ENCODE assay signal across 8 mouse cellular contexts in the genomic region with DNA sequence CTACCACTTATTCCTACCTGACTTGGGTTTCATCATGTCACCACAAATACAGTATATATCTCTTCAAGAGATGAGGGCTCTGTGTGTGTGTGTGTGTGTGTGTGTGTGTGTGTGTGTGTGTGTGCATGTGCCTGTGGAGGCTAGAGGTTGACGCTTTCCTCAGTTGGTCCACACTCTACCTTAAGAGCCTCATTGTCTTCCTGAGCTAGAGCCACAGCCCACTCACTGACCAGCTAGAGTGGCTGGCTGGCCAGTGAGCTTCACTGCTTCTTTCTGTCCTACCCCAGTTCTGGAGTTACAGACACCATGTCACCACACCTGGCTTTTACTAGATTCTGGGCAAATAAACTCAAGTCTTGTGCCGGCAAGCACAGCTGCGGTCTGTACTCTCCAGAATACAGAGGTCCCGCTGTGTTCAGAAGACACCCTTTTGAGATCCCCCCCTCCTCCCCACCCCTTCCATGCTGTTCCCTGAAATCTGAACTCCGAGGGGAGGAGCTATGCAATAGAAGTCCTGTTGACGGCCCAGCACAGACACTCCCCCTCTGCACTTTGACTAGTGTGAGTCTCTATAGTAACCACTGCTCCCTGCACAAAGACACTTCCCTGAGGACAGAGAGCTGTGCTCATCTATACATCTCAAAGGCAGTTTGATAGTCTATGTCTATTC. TPM values are rescaled to one million over a fixed set of nuclear protein-coding genes. Genes with fewer than 3 reads are reported as not detected.
DNase-seq lines count a peak whose midpoint lies in the region; ATAC-seq and TF ChIP-seq lines count a peak whose summit lies in the region.

No protein-coding gene starts in this region.

- H3K4me1 ChIP-seq in kidney, adult 2 months (ENCODE audit: control insufficient read depth, insufficient read depth, low read length), result no peaks in the 10 kb centered on the region
- H3K4me1 ChIP-seq in lung, postnatal 0 days (ENCODE audit: insufficient read depth, low read depth, low read length), result no peaks in the 10 kb centered on the region

- no peaks in the 10 kb centered on the region for H3K9me3 ChIP-seq in lung, postnatal 0 days (ENCODE audit: low read length)

- no peaks in the 10 kb centered on the region for H3K27me3 ChIP-seq in kidney, adult 2 months (replicated peaks; ENCODE audit: control insufficient read depth, insufficient read depth, low read length)
- H3K27me3 ChIP-seq in lung, postnatal 0 days (replicated peaks; ENCODE audit: insufficient read depth, low read length), result no peaks in the 10 kb centered on the region

- H3K27ac ChIP-seq in kidney, adult 2 months (ENCODE audit: insufficient read depth, low read depth, low read length), result no peak overlapping the region
- no peak overlapping the region for H3K27ac ChIP-seq in lung, postnatal 0 days (ENCODE audit: low read length)

- TF ChIP-seq CTCF in kidney, adult 2 months (conservative IDR thresholded peaks at IDR 0.05; ENCODE audit: insufficient read depth, insufficient read length, low read depth, low read length), result no peak
- no peak for TF ChIP-seq CTCF in lung, postnatal 0 days (IDR thresholded peaks at IDR 0.05)

- H3K4me2 ChIP-seq in lung, postnatal 0 days (replicated peaks; ENCODE audit: low read depth, low read length), result peak overlapping the region; percentile 41

- TF ChIP-seq POLR2A in kidney, adult 2 months (IDR thresholded peaks at IDR 0.05; ENCODE audit: low read depth, low read length), result no peak

- ATAC-seq in lung, postnatal 0 days, result peak; percentile 93

- no peak overlapping the region for H3K9ac ChIP-seq in lung, postnatal 0 days (replicated peaks; ENCODE audit: low read depth)

- peak; percentile 19 for DNase-seq in ovary, postnatal 36 days (ENCODE audit: low spot score)
- DNase-seq in ovary, postnatal 14 days (ENCODE audit: low spot score), result no peak
- peak; percentile 33 for DNase-seq in heart, adult 8-10 months (ENCODE audit: low spot score)
- peak; percentile 53 for DNase-seq in kidney, adult 2 months
- DNase-seq in lung, postnatal 0 days (ENCODE audit: low spot score), result peak; percentile 87
- peak; percentile 60 for DNase-seq in yolk sac, embryonic 10.5 days (ENCODE audit: low spot score)
- no peak for DNase-seq in layer of hippocampus, adult 9-10 months (ENCODE audit: low spot score)
- DNase-seq in layer of hippocampus, adult 8-10 months (ENCODE audit: low spot score in 2 of 2), result no peak

- no peaks in the 10 kb centered on the region for H3K36me3 ChIP-seq in kidney, adult 2 months (ENCODE audit: control insufficient read depth, insufficient read depth, low read length)
- no peaks in the 10 kb centered on the region for H3K36me3 ChIP-seq in lung, postnatal 0 days (ENCODE audit: insufficient read depth, low read length)

- WGBS in kidney, adult 2 months, result 13% methylated on average over 6 of the region's 6 CpGs
- WGBS in lung, postnatal 0 days, result 9% methylated on average over 6 of the region's 6 CpGs

- TF ChIP-seq EP300 in lung, postnatal 0 days (IDR thresholded peaks at IDR 0.05), result no peak

- H3K4me3 ChIP-seq in kidney, adult 2 months (ENCODE audit: insufficient read depth, low read depth, low read length), result no peak overlapping the region
- no peak overlapping the region for H3K4me3 ChIP-seq in lung, postnatal 0 days (ENCODE audit: low read depth, low read length)

RNA-seq across cellular contexts. Expression of gene Fam98b, which starts 39.0 kb away (rescaled TPM):
- total RNA-seq in heart, adult 8-10 months (2022), result 10 to 100 TPM; 22.3 to 24.3 (median 22.8) TPM
- 5.5 and 7.6 TPM in 2 replicates for polyA plus RNA-seq in kidney, adult 2 months (2012; rRNA removed)
- polyA plus RNA-seq in lung, postnatal 0 days (2015; fragmentation: Nextera tagmentation; extraction: Ambion mirVana), result 6.6 and 7.3 TPM in 2 replicates
- 10 to 100 TPM; 48.7 to 56.0 (median 51.8) TPM for total RNA-seq in layer of hippocampus, adult 8-10 months (2022)

Comparison
In these comparisons a context has a peak if more than half of its experiments do, and no peak if none do; other contexts are left out.
1. DNase-seq: peak in ovary, postnatal 36 days (single experiment), heart, adult 8-10 months (single experiment), kidney, adult 2 months (single experiment), lung, postnatal 0 days (single experiment) and yolk sac, embryonic 10.5 days (single experiment); none in ovary, postnatal 14 days (single experiment), layer of hippocampus, adult 9-10 months (single experiment) and layer of hippocampus, adult 8-10 months (0 of 2).